Mouse (Mus musculus) heart, postnatal 10 days (tissue): Measurements from ENCODE around the gene Aatk. TPM values are rescaled to one million over a fixed set of nuclear protein-coding genes. Genes with fewer than 3 reads are reported as not detected.
A peak's percentile ranks its signal among the peaks of the same experiment; 100 is the strongest.

Source experiments
- DNase-seq, 2 experiments: peaks; one replicate each; pipeline ENCODE4 v3.0.0; 2021
- intact Hi-C: fragments of 180-260 bp; cut with DNase I; formaldehyde crosslinking; loops from one replicate; pipeline ENCODE4 v1.15.1; 2025
- total RNA-seq, 2 experiments: library from RNA; stranded (reverse); gene quantifications; 2 replicates each; pipeline ENCODE4 v1.2.3; 2021

Aatk gene
- total RNA-seq, 2 experiments from 2014 or later: 5.6 to 7.7 TPM

- no peak for DNase-seq
- intact Hi-C loops: loop anchor here (1.0 kb wide), 2 partner anchors 36 to 71 kb away; no protein-coding TSS in a partner anchor
Observed at GRCm38 (mm10) chr11:120029431-120030144, 17.4 kb downstream of the Aatk start.

GRCm38 (mm10) chr11:120028319-120029092, 18.5 kb downstream of the Aatk start:
- no peak for DNase-seq
- intact Hi-C loops: no loop called here

GRCm38 (mm10) chr11:120026941-120027340, 20.0 kb downstream of the Aatk start:
- DNase-seq: no peak
- intact Hi-C loops: no loop called here

GRCm38 (mm10) chr11:120022841-120023240, 24.1 kb downstream of the Aatk start:
- no peak for DNase-seq
- intact Hi-C loops: no loop called here

- intact Hi-C loops: no loop called here
- no peak for DNase-seq
Observed at GRCm38 (mm10) chr11:120022216-120022615, 24.8 kb downstream of the Aatk start.

GRCm38 (mm10) chr11:120021367-120021766, 25.6 kb downstream of the Aatk start:
- intact Hi-C loops: no loop called here
- DNase-seq: no peak

- intact Hi-C loops: no loop called here
Observed at GRCm38 (mm10) chr11:120019542-120020440, 27.2 kb downstream of the Aatk start.

GRCm38 (mm10) chr11:120017011-120017410, 30.0 kb downstream of the Aatk start:
- intact Hi-C loops: no loop called here
- no peak for DNase-seq

More at GRCm38 (mm10) chr11:120019542-120020440, 27.2 kb downstream of the Aatk start:
- no peak for DNase-seq

- intact Hi-C loops: loop anchor here (5.0 kb wide), 1 partner anchor 53 kb away; no protein-coding TSS in a partner anchor
- no peak for DNase-seq
Observed at GRCm38 (mm10) chr11:120014758-120015157, 32.2 kb downstream of the Aatk start.

- intact Hi-C loops: loop anchor here (2.0 to 5.0 kb wide), 2 partner anchors 54 to 88 kb away; no protein-coding TSS in a partner anchor
- DNase-seq: peak; percentile 86 to 92
Observed at GRCm38 (mm10) chr11:120013174-120013711, 33.7 kb downstream of the Aatk start.

- DNase-seq: no peak
- intact Hi-C loops: loop anchor here (2.0 to 5.0 kb wide), 2 partner anchors 55 to 88 kb away; no protein-coding TSS in a partner anchor
Observed at GRCm38 (mm10) chr11:120012702-120013101, 34.3 kb downstream of the Aatk start.

- intact Hi-C loops: loop anchor here (2.0 to 5.0 kb wide), 2 partner anchors 55 to 89 kb away; no protein-coding TSS in a partner anchor
- peak in 1 of 2 experiments; percentile 51 for DNase-seq
Observed at GRCm38 (mm10) chr11:120011761-120012560, 35.0 kb downstream of the Aatk start.

GRCm38 (mm10) chr11:120011114-120011760, 35.7 kb downstream of the Aatk start:
- DNase-seq: no peak
- intact Hi-C loops: loop anchor here (5.0 kb wide), 1 partner anchor 56 kb away; no protein-coding TSS in a partner anchor

- intact Hi-C loops: loop anchor here (5.0 kb wide), 1 partner anchor 57 kb away; no protein-coding TSS in a partner anchor
Observed at GRCm38 (mm10) chr11:120009937-120010336, 37.0 kb downstream of the Aatk start.

GRCm38 (mm10) chr11:120008956-120009355, 38.0 kb downstream of the Aatk start:
- DNase-seq: no peak
- intact Hi-C loops: no loop called here

More at GRCm38 (mm10) chr11:120009937-120010336, 37.0 kb downstream of the Aatk start:
- DNase-seq: no peak

- DNase-seq: no peak
Observed at GRCm38 (mm10) chr11:120008501-120008900, 38.5 kb downstream of the Aatk start.

GRCm38 (mm10) chr11:120007496-120008080, 39.4 kb downstream of the Aatk start:
- intact Hi-C loops: no loop called here

More at GRCm38 (mm10) chr11:120008501-120008900, 38.5 kb downstream of the Aatk start:
- intact Hi-C loops: no loop called here

More at GRCm38 (mm10) chr11:120007496-120008080, 39.4 kb downstream of the Aatk start:
- DNase-seq: no peak
